Mouse (Mus musculus) forebrain, embryonic 15.5 days (tissue): ENCODE results near the gene Il1rapl2. TPM values are rescaled to one million over a fixed set of nuclear protein-coding genes. Genes with fewer than 3 reads are reported as not detected.

Experiments
- ATAC-seq: fragments of 200-750 bp; cut with Nextera tagmentation; replicated peaks from 2 replicates; pipeline ENCODE4 v1.8.0; 2017; ENCODE audit warnings: mild to moderate bottlenecking, moderate TSS enrichment, moderate library complexity
- H3K27ac ChIP-seq: fragments of 300-500 bp; sonication (generic); replicated peaks from 2 replicates; pipeline ENCODE4 v1.5.1; 2015; ENCODE audit warnings: mild to moderate bottlenecking, inconsistent platforms
- H3K27me3 ChIP-seq: fragments of 300-500 bp; sonication (generic); 2 replicates; pipeline ENCODE4 v1.6.1; 2015; ENCODE audit warnings: inconsistent platforms
- H3K36me3 ChIP-seq: fragments of 300-500 bp; sonication (generic); 2 replicates; pipeline ENCODE4 v1.6.1; 2015; ENCODE audit warnings: mild to moderate bottlenecking, inconsistent platforms
- H3K4me1 ChIP-seq: fragments of 300-500 bp; sonication (generic); 2 replicates; pipeline ENCODE4 v1.6.1; 2015; ENCODE audit warnings: inconsistent platforms
- H3K4me2 ChIP-seq: fragments of 300-500 bp; sonication (generic); replicated peaks from 2 replicates; pipeline ENCODE4 v1.6.1; 2015; ENCODE audit warnings: mild to moderate bottlenecking, inconsistent platforms
- H3K4me3 ChIP-seq: fragments of 300-500 bp; sonication (generic); 2 replicates; pipeline ENCODE4 v1.5.1; 2015; ENCODE audit warnings: mild to moderate bottlenecking, inconsistent platforms
- H3K9ac ChIP-seq: fragments of 300-500 bp; sonication (generic); replicated peaks from 2 replicates; pipeline ENCODE4 v1.6.1; 2015; ENCODE audit warnings: mild to moderate bottlenecking, inconsistent platforms
- H3K9me3 ChIP-seq: fragments of 300-500 bp; sonication (generic); 2 replicates; pipeline ENCODE4 v1.6.1; 2016; ENCODE audit warnings: inconsistent platforms
- WGBS: fragments of 180-500 bp; shearing (Covaris S2); methylation state at CpG from one replicate; pipeline ENCODE4 v1.1.7; 2015; ENCODE audit warnings: mixed read lengths; 5-methylcytosine and 5-hydroxymethylcytosine counted together
- polyA plus RNA-seq: library from polyadenylated mRNA; unstranded; fragments of >200 nt; fragmentation: Nextera tagmentation; extraction: Ambion mirVana; gene quantifications from 2 replicates; pipeline ENCODE4 v1.2.1, GENCODE M21; 2015

Il1rapl2 gene
- polyA plus RNA-seq, 1 experiment from 2014 or later, result 2.1 TPM

GRCm38 (mm10) chrX:138838381-138838780 lies 1268.0 kb downstream of the Il1rapl2 start:
- Histone ChIP-seq H3K4me1 (no peaks in the 10 kb centered on the region), H3K27ac (no peak overlapping the region), H3K9ac (no peak overlapping the region), H3K36me3 (no peaks in the 10 kb centered on the region), H3K4me2 (no peak overlapping the region), H3K4me3 (no peak overlapping the region), H3K9me3 (no peaks in the 10 kb centered on the region), H3K27me3 (no peaks in the 10 kb centered on the region)
- WGBS, result 89% methylated on average over 3 of the region's 3 CpGs
- ATAC-seq, result no peak
